In the genomic region with DNA sequence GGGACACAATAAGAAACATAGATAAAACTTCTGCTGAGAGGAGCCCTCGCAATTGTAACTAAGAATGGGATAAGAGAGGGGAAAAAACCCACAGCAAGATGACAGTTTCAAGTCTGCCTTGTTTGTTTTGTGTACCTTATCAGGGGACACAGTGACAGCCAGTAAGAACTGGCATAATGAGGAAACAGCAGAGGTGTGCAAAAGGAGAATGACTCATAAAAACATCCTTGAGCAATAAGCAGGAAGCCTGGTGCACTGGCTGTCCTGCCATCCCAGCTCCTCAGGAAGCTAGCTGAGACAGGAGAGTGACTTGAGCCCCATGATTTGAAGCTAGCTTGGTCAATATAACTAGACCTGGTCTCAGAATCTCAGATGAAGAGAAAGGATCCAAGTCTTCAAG, we compare ENCODE assay signal across 20 mouse cellular contexts. TPM values are rescaled to one million over a fixed set of nuclear protein-coding genes. Genes with fewer than 3 reads are reported as not detected.
DNase-seq lines count a peak whose midpoint lies in the region; ATAC-seq lines count a peak whose summit lies in the region.
"Had no signal": no experiment of that assay in that cellular context is flagged by ENCODE, and none has a peak within 500 bp of the region (broad histone marks: within the 10 kb centered on the region; RNA-seq: fewer than 3 reads in every experiment).

No protein-coding gene starts in this region.

- peak overlapping the region; percentile 56 for H3K4me2 ChIP-seq in liver, embryonic 12.5 days
- H3K4me2 ChIP-seq: lung, embryonic 15.5 days had no signal

- DNase-seq in A20 (ENCODE audit: low read depth, low spot score) = peak; percentile 65
- peak; percentile 56 for DNase-seq in MEL-GATA-1-ER (ENCODE audit: extremely low read depth, low read depth)
- no peak for DNase-seq in thymus, postnatal 0 days (ENCODE audit: low spot score)
- no peak for DNase-seq in neural tube, embryonic 10.5 days (ENCODE audit: extremely low spot score, low spot score)
- DNase-seq: cerebellum, adult 9-10 months; gastrocnemius, adult 2 months; heart, postnatal 36 days; kidney, adult 9 months; right cerebral cortex, adult 18-20 months had no signal

- H3K4me3 ChIP-seq in liver, embryonic 12.5 days = no peak overlapping the region; the same call in 1 of the 2 replicates
- H3K4me3 ChIP-seq: gastrocnemius, adult 2 months; lung, embryonic 15.5 days had no signal

- H3K9me3 ChIP-seq in liver, embryonic 12.5 days (replicated peaks) = no peaks in the 10 kb centered on the region
- H3K9me3 ChIP-seq: lung, embryonic 15.5 days had no signal

- H3K27ac ChIP-seq in liver, embryonic 12.5 days = peak overlapping the region; percentile 87
- H3K27ac ChIP-seq: gastrocnemius, adult 2 months; lung, embryonic 15.5 days had no signal

- peaks cover 36% of the 10 kb centered on the region for H3K4me1 ChIP-seq in liver, embryonic 12.5 days
- H3K4me1 ChIP-seq: lung, embryonic 15.5 days had no signal

- H3K9ac ChIP-seq in liver, embryonic 12.5 days = peak overlapping the region; percentile 52
- H3K9ac ChIP-seq: lung, embryonic 15.5 days had no signal

- WGBS in liver, embryonic 12.5 days (ENCODE audit: insufficient replicate concordance) = 23% methylated on average over 1 of the region's 1 CpGs

- no peaks in the 10 kb centered on the region for H3K27me3 ChIP-seq in liver, embryonic 12.5 days (replicated peaks)
- H3K27me3 ChIP-seq: lung, embryonic 15.5 days had no signal

- H3K36me3 ChIP-seq in liver, embryonic 12.5 days = peaks cover 84% of the 10 kb centered on the region

- peak; percentile 60 for ATAC-seq in liver, embryonic 12.5 days
- ATAC-seq in megakaryocyte progenitor cell, adult 5-6 weeks (replicated peaks; ENCODE audit: poor library complexity) = peak; percentile 78
- ATAC-seq in erythroblast, adult 5-6 weeks (replicated peaks; ENCODE audit: low FRiP score, poor library complexity, severe bottlenecking) = no peak
- ATAC-seq: forebrain, embryonic 14.5 days had no signal

RNA-seq across cellular contexts. Expression of a gene that starts 22.3 kb away (rescaled TPM):
- polyA plus RNA-seq in liver, embryonic 12.5 days (2016; fragmentation: Nextera tagmentation; extraction: Ambion mirVana) = 26.7 and 27.8 TPM in 2 replicates
- 15.3 and 19.6 TPM in 2 replicates for total RNA-seq in megakaryocyte progenitor cell, adult 5-6 weeks (2015)
- total RNA-seq in megakaryocyte progenitor cell, adult 5-6 weeks (2017) = 16.2 and 23.7 TPM in 2 replicates
- 27.3 and 27.4 TPM in 2 replicates for polyA plus RNA-seq in thymus, postnatal 0 days (2015; fragmentation: Nextera tagmentation; extraction: Ambion mirVana)
- 5.6 and 13.4 TPM in 2 replicates for total RNA-seq in erythroblast, adult 5-6 weeks (2015; ENCODE audit: low replicate concordance)
- 14.4 and 17.8 TPM in 2 replicates for total RNA-seq in erythroblast, adult 5-6 weeks (2017; ENCODE audit: low replicate concordance)

RNA-seq across cellular contexts. Expression of a gene that starts 40.0 kb away (rescaled TPM):
- polyA plus RNA-seq in liver, embryonic 12.5 days (2016; fragmentation: Nextera tagmentation; extraction: Ambion mirVana) = not detected in 2 replicates
- not detected in 2 replicates for total RNA-seq in megakaryocyte progenitor cell, adult 5-6 weeks (2015)
- total RNA-seq in megakaryocyte progenitor cell, adult 5-6 weeks (2017) = not detected in 2 replicates
- polyA plus RNA-seq in thymus, postnatal 0 days (2015; fragmentation: Nextera tagmentation; extraction: Ambion mirVana) = not detected in 2 replicates
- not detected in 2 replicates for total RNA-seq in erythroblast, adult 5-6 weeks (2015; ENCODE audit: low replicate concordance)
- total RNA-seq in erythroblast, adult 5-6 weeks (2017; ENCODE audit: low replicate concordance) = not detected in 2 replicates
- total RNA-seq: gastrocnemius, adult 2 months; heart, postnatal 36 days; left cerebral cortex, adult 18-20 months; monocyte, adult 5-6 weeks had no signal
- polyA plus RNA-seq: forebrain, embryonic 14.5 days; hindbrain, embryonic 16.5 days; large intestine, adult 2 months; limb, embryonic 11.5 days; lung, embryonic 15.5 days; neural tube, embryonic 14.5 days had no signal

RNA-seq across cellular contexts. Expression of a gene that starts 44.3 kb away (rescaled TPM):
- polyA plus RNA-seq in liver, embryonic 12.5 days (2016; fragmentation: Nextera tagmentation; extraction: Ambion mirVana) = 698 and 713 TPM in 2 replicates
- 195 and 210 TPM in 2 replicates for total RNA-seq in megakaryocyte progenitor cell, adult 5-6 weeks (2015)
- 126 and 138 TPM in 2 replicates for total RNA-seq in megakaryocyte progenitor cell, adult 5-6 weeks (2017)
- polyA plus RNA-seq in thymus, postnatal 0 days (2015; fragmentation: Nextera tagmentation; extraction: Ambion mirVana) = 1,084 and 1,132 TPM in 2 replicates
- 44.0 and 50.6 TPM in 2 replicates for total RNA-seq in erythroblast, adult 5-6 weeks (2015; ENCODE audit: low replicate concordance)
- total RNA-seq in erythroblast, adult 5-6 weeks (2017; ENCODE audit: low replicate concordance) = 12.3 and 48.8 TPM in 2 replicates

RNA-seq across cellular contexts. Expression of a gene that starts 44.7 kb away (rescaled TPM):
- 33.4 and 33.8 TPM in 2 replicates for polyA plus RNA-seq in liver, embryonic 12.5 days (2016; fragmentation: Nextera tagmentation; extraction: Ambion mirVana)
- 38.8 and 40.6 TPM in 2 replicates for total RNA-seq in megakaryocyte progenitor cell, adult 5-6 weeks (2015)
- 8.2 and 10.8 TPM in 2 replicates for total RNA-seq in megakaryocyte progenitor cell, adult 5-6 weeks (2017)
- 91.0 and 95.8 TPM in 2 replicates for polyA plus RNA-seq in thymus, postnatal 0 days (2015; fragmentation: Nextera tagmentation; extraction: Ambion mirVana)
- total RNA-seq in erythroblast, adult 5-6 weeks (2015; ENCODE audit: low replicate concordance) = 10.7 and 15.0 TPM in 2 replicates
- total RNA-seq in erythroblast, adult 5-6 weeks (2017; ENCODE audit: low replicate concordance) = 2.1 and 2.7 TPM in 2 replicates

Comparison
In these comparisons a context has a peak if more than half of its experiments do, and no peak if none do; other contexts are left out.
1. DNase-seq: peak in A20 (single experiment) and MEL-GATA-1-ER (single experiment); none in thymus, postnatal 0 days (single experiment) and neural tube, embryonic 10.5 days (single experiment).